Mouse (Mus musculus) urinary bladder, postnatal 14 days (tissue): ENCODE results near the gene Baz2b.

ENCODE experiments used
- DNase-seq: peaks from one replicate; pipeline ENCODE4 v3.0.0; 2021; ENCODE audit warnings: low spot score

Gene Baz2b

GRCm38 (mm10) chr2:60003038-60003664 lies 206.5 kb downstream of the Baz2b start:
- no peak for DNase-seq

GRCm38 (mm10) chr2:60000268-60000667 lies 209.4 kb downstream of the Baz2b start:
- no peak for DNase-seq

DNA sequence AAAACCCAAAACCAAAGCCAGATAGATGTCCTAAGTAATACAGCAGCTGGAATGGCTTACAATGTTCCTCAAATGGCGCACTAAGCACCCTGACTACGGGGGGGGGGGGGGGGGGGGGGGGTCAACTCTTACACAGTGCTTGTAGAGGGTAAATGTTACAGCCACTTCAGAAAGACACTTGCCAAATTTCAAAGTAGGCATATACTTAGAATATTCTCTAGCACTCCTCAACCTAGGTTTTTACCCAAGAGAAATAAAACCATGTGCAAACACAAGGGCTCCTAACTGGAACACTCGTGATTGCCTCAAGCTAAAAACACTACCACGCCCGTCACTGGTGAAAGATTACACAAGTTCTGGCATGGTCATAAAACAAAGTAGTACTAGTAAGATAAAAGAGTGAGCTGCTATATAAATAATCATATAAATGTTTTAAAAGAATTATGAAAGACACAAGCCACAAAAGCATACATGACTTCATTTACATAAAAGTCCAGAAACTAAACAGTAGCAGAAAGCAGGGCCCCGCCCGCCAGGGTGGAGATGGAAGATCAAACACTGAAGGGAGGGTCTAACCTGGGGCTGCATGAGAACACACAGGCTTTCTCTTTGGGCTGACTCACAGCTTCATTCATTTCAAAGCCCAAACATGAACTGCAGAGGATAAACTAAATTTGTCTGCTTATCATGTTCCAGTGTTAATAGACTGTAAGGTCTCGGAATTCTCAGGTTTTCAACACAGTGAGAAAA lies 212.0 kb downstream of the Baz2b start:
- DNase-seq: peak; percentile 12

DNA sequence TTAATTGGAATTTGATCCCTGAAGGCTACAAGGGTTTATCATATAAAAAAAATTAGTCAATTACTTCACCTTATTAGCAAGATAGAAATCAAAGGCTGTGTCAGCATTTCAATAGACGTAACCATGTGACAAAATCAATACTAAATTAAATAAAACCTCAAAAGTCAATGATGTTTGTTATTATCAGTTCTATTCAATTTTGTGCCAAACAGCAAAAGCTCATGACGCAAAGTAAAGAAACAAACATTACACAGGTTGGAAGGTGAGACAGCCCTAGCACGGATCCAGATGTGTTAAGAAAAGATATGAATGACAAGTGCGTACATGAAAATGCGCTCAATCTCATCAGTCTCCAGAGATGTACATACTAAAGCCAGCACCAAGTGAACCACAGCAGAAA lies 212.7 kb downstream of the Baz2b start:
- no peak for DNase-seq

- DNase-seq: no peak
Observed at GRCm38 (mm10) chr2:59993190-59993535, 216.5 kb downstream of the Baz2b start.

GRCm38 (mm10) chr2:59992488-59993189 lies 217.0 kb downstream of the Baz2b start:
- no peak for DNase-seq

DNA sequence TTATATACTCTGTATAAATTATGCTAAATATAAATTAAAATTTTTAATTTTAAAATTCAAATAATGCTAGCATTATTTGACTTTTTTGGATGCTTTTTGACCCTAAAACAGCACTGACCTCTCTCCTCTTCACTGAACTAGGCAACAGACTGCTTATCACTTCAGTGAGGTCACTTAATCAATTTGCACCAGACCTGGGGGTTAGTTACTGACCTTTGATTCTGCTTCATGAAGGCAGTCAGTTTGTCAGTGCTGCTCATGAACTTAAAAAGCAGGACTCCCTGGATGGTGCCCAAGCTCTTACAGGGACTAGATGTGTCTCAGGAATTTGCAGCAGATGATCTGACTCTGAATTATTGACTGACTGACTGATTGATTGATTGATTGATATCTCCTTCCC lies 217.9 kb downstream of the Baz2b start:
- no peak for DNase-seq

GRCm38 (mm10) chr2:59987521-59987920 lies 222.1 kb downstream of the Baz2b start:
- no peak for DNase-seq

DNA sequence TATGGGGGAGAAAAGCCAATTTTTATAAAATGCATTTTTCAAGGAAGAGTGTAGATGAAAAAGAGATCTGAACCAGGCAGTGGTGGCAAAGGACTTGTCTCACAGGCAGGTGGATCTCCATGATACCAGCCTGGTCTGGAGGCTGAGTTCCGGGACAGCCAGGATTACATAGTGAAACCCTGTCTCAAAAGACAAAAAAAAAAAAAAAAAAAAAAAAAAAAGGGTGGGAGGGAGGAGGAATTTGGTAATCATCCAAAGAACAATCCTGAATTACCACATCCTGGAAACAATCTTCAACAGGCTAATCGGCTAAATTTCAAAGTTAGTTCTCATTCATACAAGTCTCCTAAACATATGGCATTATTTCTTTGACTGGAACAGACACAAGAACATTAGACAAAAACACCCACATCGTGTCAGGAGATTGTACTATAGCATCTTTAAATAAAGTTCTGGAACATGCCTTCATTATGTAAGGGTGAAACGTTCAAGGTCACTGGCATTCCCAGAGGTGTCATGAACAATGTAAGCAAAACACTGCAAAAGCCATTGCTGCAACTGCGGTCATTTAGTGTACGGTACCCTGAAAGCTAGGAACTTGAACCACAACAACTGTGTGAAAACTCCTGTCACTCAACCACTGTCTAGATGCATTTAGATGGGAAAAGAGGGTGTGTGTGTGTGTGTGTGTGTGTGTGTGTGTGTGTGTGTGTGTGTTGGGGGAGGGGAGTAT lies 230.0 kb downstream of the Baz2b start:
- DNase-seq: no peak

DNA sequence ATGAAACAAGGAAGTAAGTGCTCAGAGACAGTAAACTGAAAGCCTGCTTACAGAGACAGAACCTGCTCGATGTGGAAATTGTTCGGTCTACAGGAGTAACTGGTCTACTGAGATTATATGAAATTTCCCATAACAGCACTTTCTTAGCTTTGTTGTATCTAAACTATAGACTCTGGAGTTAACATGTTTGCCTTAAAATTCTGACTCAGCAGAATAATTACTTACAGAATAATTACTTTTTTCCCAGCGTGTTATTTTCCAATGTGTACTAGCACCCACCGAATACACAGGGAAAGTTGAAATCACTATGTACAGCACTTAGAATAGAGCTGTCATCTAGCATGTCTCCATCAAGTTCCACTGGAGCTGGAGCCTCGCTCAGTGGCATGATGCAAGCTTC lies 233.0 kb downstream of the Baz2b start:
- DNase-seq: no peak

- no peak for DNase-seq
Observed at GRCm38 (mm10) chr2:59975772-59976171, 233.9 kb downstream of the Baz2b start.

GRCm38 (mm10) chr2:59973962-59974361 lies 235.7 kb downstream of the Baz2b start:
- DNase-seq: no peak

DNA sequence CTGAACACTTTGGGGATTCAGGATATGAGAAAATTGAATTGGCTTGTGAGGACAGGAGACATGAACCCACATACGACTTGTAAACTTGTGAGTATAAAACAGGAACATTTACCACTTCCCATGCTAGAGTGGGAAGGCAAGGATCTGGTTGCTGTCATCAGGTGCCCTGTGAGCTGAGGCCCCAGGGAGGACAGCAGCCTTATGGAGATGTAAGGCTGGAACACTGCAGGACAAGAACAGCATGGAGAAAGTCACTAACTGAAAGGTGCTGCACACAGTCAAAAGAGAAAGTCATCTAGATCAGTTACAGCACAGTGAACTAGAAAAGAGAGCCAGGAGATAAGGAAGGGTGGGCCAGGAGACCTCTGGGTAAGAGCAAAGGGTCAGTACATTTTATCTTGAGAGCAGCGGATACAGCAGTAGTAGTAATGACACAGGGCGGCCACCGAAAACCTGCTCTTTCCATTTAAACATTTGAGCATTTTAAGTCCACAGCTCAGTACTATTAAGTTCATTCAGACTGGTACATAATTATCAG lies 236.5 kb downstream of the Baz2b start:
- no peak for DNase-seq

DNA sequence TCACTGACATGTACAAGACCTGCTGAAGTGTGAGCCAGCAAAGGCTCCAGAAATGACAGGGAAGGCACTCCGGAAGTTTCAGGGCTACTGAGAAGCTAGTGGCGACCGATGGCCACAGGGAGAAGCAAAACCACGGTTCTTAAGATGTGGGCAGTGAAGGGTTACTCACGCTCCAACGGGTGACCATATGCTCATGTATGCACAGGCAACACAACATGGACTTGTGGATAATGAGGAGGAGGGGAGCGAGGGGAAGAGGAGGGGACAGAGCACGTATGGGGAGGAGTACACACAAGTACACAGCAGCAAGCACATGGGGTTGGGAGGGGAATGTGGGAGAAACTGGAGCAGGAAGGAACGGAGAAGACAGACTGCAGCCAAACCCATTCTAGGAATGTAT lies 239.1 kb downstream of the Baz2b start:
- no peak for DNase-seq

DNA sequence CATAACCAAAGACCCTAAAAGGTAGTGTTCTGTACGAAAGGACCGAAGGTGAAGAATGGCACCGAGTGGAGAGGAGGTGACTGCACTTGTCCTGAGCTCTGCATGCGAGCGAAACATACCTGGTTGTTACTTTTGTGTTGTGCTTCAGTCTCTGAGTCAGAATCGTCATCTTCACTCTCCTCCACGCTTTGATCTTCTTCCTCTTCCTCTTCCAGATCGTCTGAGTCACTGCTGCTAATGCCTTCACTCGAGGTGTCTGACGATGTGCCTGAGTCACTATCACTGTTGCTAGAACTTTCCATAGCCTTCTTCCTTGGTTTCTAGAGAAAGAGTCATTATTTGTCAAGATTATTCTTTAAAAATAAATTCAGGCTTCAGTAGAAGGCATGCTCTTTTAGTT lies 240.5 kb downstream of the Baz2b start:
- DNase-seq: no peak

- no peak for DNase-seq
Observed at GRCm38 (mm10) chr2:59968593-59968992, 241.0 kb downstream of the Baz2b start.

GRCm38 (mm10) chr2:59966454-59966853 lies 243.2 kb downstream of the Baz2b start:
- DNase-seq: no peak

- no peak for DNase-seq
Observed at GRCm38 (mm10) chr2:59963011-59963410, 246.6 kb downstream of the Baz2b start.

- DNase-seq: no peak
Observed at GRCm38 (mm10) chr2:59962579-59962978, 247.1 kb downstream of the Baz2b start.

DNA sequence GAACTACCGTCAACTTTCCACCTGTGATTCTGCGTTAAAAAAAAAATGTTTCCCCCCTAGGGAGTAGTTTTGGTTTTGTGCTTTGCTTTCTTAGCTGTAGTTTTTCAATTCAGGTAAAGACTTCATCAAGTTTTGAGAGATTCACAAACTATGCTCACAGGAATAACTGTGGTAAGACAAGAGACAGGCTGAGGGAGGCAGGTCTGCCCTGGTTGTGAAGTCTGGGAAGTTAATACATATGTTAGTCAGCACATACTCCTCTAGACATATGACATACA lies 249.2 kb downstream of the Baz2b start:
- no peak for DNase-seq

DNA sequence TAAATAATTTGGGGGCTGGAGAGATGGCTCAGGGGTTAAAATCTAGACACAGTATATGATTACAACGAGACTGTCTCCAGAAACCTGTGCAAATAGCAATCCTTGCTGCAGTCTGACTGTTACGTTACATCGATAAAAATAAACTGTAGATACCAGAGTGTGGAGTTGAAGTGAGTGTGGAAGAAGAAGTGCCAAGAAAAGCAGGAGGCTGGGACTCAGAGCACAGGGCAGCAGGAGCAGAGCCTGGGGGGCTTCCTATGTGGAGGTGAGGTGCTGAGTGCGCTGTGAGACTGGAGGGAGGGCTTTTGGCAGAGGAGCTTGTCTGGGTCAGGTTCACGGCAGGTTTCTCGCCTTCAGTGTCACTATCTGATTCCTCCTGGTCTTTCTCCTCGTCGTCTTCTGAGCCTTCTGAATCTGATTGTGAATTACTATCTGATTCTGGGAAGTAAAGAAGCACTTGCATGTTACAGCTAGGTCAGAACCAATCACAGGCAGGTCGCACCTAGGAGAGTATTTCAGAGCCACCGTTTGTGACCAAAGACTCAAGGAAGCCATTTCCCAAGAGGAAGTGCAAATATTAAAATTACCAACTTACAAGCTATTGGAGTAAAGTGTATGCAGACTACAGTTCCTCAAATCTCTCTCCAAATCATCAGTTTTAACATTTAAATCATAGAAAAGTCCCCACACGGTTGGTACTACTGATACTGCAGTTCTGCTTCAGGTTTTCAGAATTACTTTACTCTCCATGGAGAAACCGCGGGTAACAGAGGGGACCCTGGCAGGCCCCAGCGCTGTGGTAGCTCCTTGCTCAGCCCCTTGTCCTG lies 249.8 kb downstream of the Baz2b start:
- no peak for DNase-seq

GRCm38 (mm10) chr2:59958543-59958942 lies 251.1 kb downstream of the Baz2b start:
- DNase-seq: no peak
